Mouse (Mus musculus) adrenal gland, postnatal 36 days (tissue): Measurements from ENCODE around the gene Sacs. TPM values are rescaled to one million over a fixed set of nuclear protein-coding genes. Genes with fewer than 3 reads are reported as not detected.
A peak's percentile ranks its signal among the peaks of the same experiment; 100 is the strongest.
"Not testable (repeated sequence)": the region's sequence is repeated elsewhere in the genome, so short reads cannot be mapped to it uniquely, and the experiment has no call there.

ENCODE experiments used
- DNase-seq, 2 experiments: peaks; one replicate each; pipeline ENCODE4 v3.0.0; 2021; ENCODE audit warnings: mixed read lengths in 1 of 2
- long read RNA-seq, 2 experiments: library from polyadenylated mRNA; stranded (forward); transcript quantifications; one replicate each; pipeline ENCODE4 v2.0.0; 2021; ENCODE audit warnings: borderline sequencing depth in 2 of 2
- total RNA-seq, 2 experiments: library from RNA; stranded (reverse); gene quantifications; 2 replicates each; pipeline ENCODE4 v1.2.3; 2021

Sacs gene
- 1 to 10 TPM; 7.0 to 8.8 TPM for total RNA-seq
- long read RNA-seq, experiment 1: 0 reads
- long read RNA-seq, experiment 2: 0 reads

- peak; percentile 22 to 28 for DNase-seq
These were observed at the start of gene Sacs for GRCm38 (mm10) chr14:61137994-61138726. TSS of gene Sacs (plus strand) at chr14:61138457.

GRCm38 (mm10) chr14:61090955-61091354 is 47.3 kb upstream of the Sacs start:
- DNase-seq: no peak

- no peak for DNase-seq
These were observed 46.2 kb upstream of the Sacs start for GRCm38 (mm10) chr14:61092073-61092472.

GRCm38 (mm10) chr14:61097974-61098625 is 40.2 kb upstream of the Sacs start:
- no peak for DNase-seq

GRCm38 (mm10) chr14:61100736-61101135 is 37.5 kb upstream of the Sacs start:
- no peak for DNase-seq

GRCm38 (mm10) chr14:61106404-61106803 is 31.9 kb upstream of the Sacs start:
- DNase-seq: no peak

- DNase-seq: no peak
These were observed 29.6 kb upstream of the Sacs start for GRCm38 (mm10) chr14:61108625-61109024.

GRCm38 (mm10) chr14:61112404-61112803 is 25.9 kb upstream of the Sacs start:
- DNase-seq: peak; percentile 80 to 85

- no peak for DNase-seq
These were observed 13.5 kb upstream of the Sacs start for GRCm38 (mm10) chr14:61124755-61125154.

- DNase-seq: no peak
These were observed 13.1 kb upstream of the Sacs start for GRCm38 (mm10) chr14:61125201-61125600.

- DNase-seq: not testable (repeated sequence)
These were observed 10.9 kb upstream of the Sacs start for GRCm38 (mm10) chr14:61127365-61127764.

GRCm38 (mm10) chr14:61128961-61129507 is 9.2 kb upstream of the Sacs start:
- DNase-seq: no peak

- DNase-seq: no peak
These were observed 5.7 kb upstream of the Sacs start for GRCm38 (mm10) chr14:61132556-61132955.

- no peak for DNase-seq
These were observed 3.8 kb upstream of the Sacs start for GRCm38 (mm10) chr14:61134381-61135030.

- no peak for DNase-seq
These were observed 847 bp upstream of the Sacs start for GRCm38 (mm10) chr14:61137410-61137809.

- DNase-seq: no peak
These were observed 440 bp downstream of the Sacs start for GRCm38 (mm10) chr14:61138727-61139067.

GRCm38 (mm10) chr14:61143358-61143757 is 5.1 kb downstream of the Sacs start:
- no peak for DNase-seq

- peak in 1 of 2 experiments; percentile 31 for DNase-seq
These were observed 5.6 kb downstream of the Sacs start for GRCm38 (mm10) chr14:61143869-61144268.

- DNase-seq: not testable (repeated sequence)
These were observed 12.2 kb downstream of the Sacs start for GRCm38 (mm10) chr14:61150416-61150815.

- DNase-seq: no peak
These were observed 16.8 kb downstream of the Sacs start for GRCm38 (mm10) chr14:61154900-61155585.

GRCm38 (mm10) chr14:61155687-61156086 is 17.4 kb downstream of the Sacs start:
- DNase-seq: no peak

GRCm38 (mm10) chr14:61157426-61157825 is 19.2 kb downstream of the Sacs start:
- DNase-seq: not testable (repeated sequence)
